Mouse (Mus musculus): ENCODE results near the gene Phldb1. TPM values are rescaled to one million over a fixed set of nuclear protein-coding genes. Genes with fewer than 3 reads are reported as not detected.

Phldb1 gene
- polyA plus RNA-seq, 1 experiment from 2014 or later = 46.4 TPM

DNA sequence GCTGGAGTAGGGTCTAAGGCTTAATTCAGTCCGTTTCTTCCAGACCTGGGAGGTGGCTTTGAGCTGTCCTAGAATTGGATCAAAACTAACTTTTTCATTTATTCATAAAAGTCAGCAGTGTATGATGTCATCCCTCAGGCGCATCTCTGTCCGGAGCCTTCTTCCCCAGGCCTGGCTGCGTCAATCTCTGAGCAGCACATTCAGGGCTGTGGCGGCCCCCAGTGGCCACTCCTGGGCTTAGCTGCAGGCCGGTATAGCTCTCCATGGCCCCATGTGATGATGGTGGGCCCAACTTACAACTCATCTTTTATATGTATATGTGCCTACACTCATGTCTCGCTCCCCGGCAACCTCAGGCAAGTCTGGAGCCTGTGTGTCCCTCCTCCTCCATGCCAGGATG lies 83.0 kb downstream of the Phldb1 start:
- no peak overlapping the region for H3K4me3 ChIP-seq (replicated peaks; ENCODE audit: low read length)
- no peaks in the 10 kb centered on the region for H3K9me3 ChIP-seq (ENCODE audit: control insufficient read depth, low read length)
- no peaks in the 10 kb centered on the region for H3K27me3 ChIP-seq (ENCODE audit: control insufficient read depth, insufficient read depth, low read length)
- no peaks in the 10 kb centered on the region for H3K4me1 ChIP-seq (replicated peaks; ENCODE audit: control insufficient read depth, insufficient read depth, low read length)
- no peaks in the 10 kb centered on the region for H3K36me3 ChIP-seq (replicated peaks; ENCODE audit: control insufficient read depth, insufficient read depth)
- ATAC-seq (ENCODE audit: low FRiP score) = peak; percentile 79; the same call in 1 of the 2 replicates
- H3K9ac ChIP-seq = no peak overlapping the region
- H3K27ac ChIP-seq = no peak overlapping the region
- DNase-seq (ENCODE audit: low spot score) = peak; percentile 71
- WGBS = 8% methylated on average over 8 of the region's 8 CpGs
- no peak overlapping the region for H3K4me2 ChIP-seq (replicated peaks)

DNA sequence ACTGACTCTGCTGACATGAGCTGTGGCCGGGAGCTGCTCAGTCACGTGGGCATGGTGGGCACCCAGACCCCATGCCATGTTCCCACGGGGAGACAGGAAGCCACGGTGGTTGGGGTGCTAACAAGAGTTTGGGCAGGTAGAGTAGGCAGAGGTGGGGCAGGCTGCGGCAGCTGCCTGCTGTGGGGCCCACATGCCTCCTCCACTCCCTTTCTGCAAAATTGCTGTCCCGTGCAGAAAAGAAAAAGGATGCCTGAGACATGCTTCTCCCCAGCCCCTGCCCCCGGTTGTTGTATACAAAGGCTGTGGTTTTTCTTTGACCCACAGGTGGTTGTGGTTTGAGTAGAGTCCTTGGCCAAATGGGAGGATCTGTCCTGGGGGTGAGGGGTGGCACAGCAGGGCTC lies 86.1 kb downstream of the Phldb1 start:
- Histone ChIP-seq H3K9me3 (ENCODE audit: control insufficient read depth, low read length) (no peaks in the 10 kb centered on the region), H3K4me1 (replicated peaks; ENCODE audit: control insufficient read depth, insufficient read depth, low read length) (no peaks in the 10 kb centered on the region), H3K9ac (no peak overlapping the region), H3K4me3 (replicated peaks; ENCODE audit: low read length) (no peak overlapping the region), H3K36me3 (replicated peaks; ENCODE audit: control insufficient read depth, insufficient read depth) (no peaks in the 10 kb centered on the region), H3K4me2 (replicated peaks) (no peak overlapping the region), H3K27ac (no peak overlapping the region), H3K27me3 (ENCODE audit: control insufficient read depth, insufficient read depth, low read length) (no peaks in the 10 kb centered on the region)
- no peak for ATAC-seq (ENCODE audit: low FRiP score)
- DNase-seq (ENCODE audit: low spot score) = no peak
- WGBS = 77% methylated on average over 7 of the region's 7 CpGs

GRCm38 (mm10) chr9:44647656-44648055 lies 87.3 kb downstream of the Phldb1 start:
- no peak overlapping the region for H3K9ac ChIP-seq
- no peak overlapping the region for H3K4me3 ChIP-seq (replicated peaks; ENCODE audit: low read length)
- no peak overlapping the region for H3K27ac ChIP-seq
- no peak for ATAC-seq (ENCODE audit: low FRiP score)
- H3K9me3 ChIP-seq (ENCODE audit: control insufficient read depth, low read length) = no peaks in the 10 kb centered on the region
- DNase-seq (ENCODE audit: low spot score) = no peak
- no peak overlapping the region for H3K4me2 ChIP-seq (replicated peaks)
- H3K27me3 ChIP-seq (ENCODE audit: control insufficient read depth, insufficient read depth, low read length) = no peaks in the 10 kb centered on the region
- 90% methylated on average over 4 of the region's 4 CpGs for WGBS
- H3K4me1 ChIP-seq (replicated peaks; ENCODE audit: control insufficient read depth, insufficient read depth, low read length) = no peaks in the 10 kb centered on the region
- H3K36me3 ChIP-seq (replicated peaks; ENCODE audit: control insufficient read depth, insufficient read depth) = no peaks in the 10 kb centered on the region

DNA sequence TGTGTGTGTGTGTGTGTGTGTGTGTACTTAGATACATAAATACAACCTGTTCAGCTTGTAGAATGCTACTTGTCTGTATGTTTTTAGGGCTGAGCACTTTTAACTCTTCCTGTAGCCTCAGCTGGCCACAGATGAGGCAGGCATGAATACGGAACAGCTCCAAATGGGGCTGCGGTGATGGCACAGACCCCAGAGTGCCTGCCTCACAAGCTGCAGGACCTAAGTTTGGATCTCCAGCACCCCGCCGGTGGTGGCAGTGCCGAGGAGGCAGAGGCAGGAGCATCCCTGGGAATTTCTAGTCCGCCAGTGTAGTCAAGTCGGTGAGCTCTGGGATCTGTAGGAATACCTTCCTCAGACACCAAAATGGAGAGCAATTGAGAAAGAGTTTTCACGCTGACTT lies 88.0 kb downstream of the Phldb1 start:
- Histone ChIP-seq H3K27me3 (ENCODE audit: control insufficient read depth, insufficient read depth, low read length) (no peaks in the 10 kb centered on the region), H3K4me1 (replicated peaks; ENCODE audit: control insufficient read depth, insufficient read depth, low read length) (no peaks in the 10 kb centered on the region), H3K27ac (no peak overlapping the region), H3K4me3 (replicated peaks; ENCODE audit: low read length) (no peak overlapping the region), H3K9ac (no peak overlapping the region), H3K9me3 (ENCODE audit: control insufficient read depth, low read length) (no peaks in the 10 kb centered on the region), H3K36me3 (replicated peaks; ENCODE audit: control insufficient read depth, insufficient read depth) (no peaks in the 10 kb centered on the region), H3K4me2 (replicated peaks) (no peak overlapping the region)
- ATAC-seq (ENCODE audit: low FRiP score) = no peak
- WGBS = 96% methylated on average over 8 of the region's 8 CpGs
- no peak for DNase-seq (ENCODE audit: low spot score)

GRCm38 (mm10) chr9:44646366-44646765 lies 88.6 kb downstream of the Phldb1 start:
- no peak overlapping the region for H3K4me2 ChIP-seq (replicated peaks)
- H3K36me3 ChIP-seq (replicated peaks; ENCODE audit: control insufficient read depth, insufficient read depth) = no peaks in the 10 kb centered on the region
- no peak overlapping the region for H3K4me3 ChIP-seq (replicated peaks; ENCODE audit: low read length)
- no peak for DNase-seq (ENCODE audit: low spot score)
- WGBS = 80% methylated on average over 6 of the region's 6 CpGs
- no peaks in the 10 kb centered on the region for H3K9me3 ChIP-seq (ENCODE audit: control insufficient read depth, low read length)
- ATAC-seq (ENCODE audit: low FRiP score) = no peak
- H3K27ac ChIP-seq = no peak overlapping the region
- H3K27me3 ChIP-seq (ENCODE audit: control insufficient read depth, insufficient read depth, low read length) = no peaks in the 10 kb centered on the region
- no peak overlapping the region for H3K9ac ChIP-seq
- no peaks in the 10 kb centered on the region for H3K4me1 ChIP-seq (replicated peaks; ENCODE audit: control insufficient read depth, insufficient read depth, low read length)

DNA sequence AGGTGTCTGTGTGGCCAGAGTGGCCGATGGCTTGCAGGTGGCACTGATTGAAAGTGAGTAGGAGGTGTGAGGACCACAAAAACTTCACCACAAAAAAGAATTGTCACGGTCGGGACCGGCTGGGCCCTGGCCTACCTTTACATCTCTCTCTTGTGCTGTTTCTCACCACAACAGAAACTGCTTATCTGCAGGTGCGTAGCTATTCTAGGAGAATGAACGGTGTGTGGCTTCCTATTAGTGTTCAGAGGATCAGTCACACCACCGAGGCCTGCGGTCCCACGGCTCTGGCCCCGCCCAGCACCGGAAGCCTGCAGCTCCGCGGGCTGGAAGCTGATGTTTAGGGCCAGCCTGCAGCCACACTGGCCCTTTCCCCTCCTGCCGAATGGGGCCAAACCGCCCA lies 89.1 kb downstream of the Phldb1 start:
- H3K4me3 ChIP-seq (replicated peaks; ENCODE audit: low read length) = no peak overlapping the region
- DNase-seq (ENCODE audit: low spot score) = no peak
- ATAC-seq (ENCODE audit: low FRiP score) = no peak
- no peaks in the 10 kb centered on the region for H3K27me3 ChIP-seq (ENCODE audit: control insufficient read depth, insufficient read depth, low read length)
- no peak overlapping the region for H3K27ac ChIP-seq
- no peaks in the 10 kb centered on the region for H3K9me3 ChIP-seq (ENCODE audit: control insufficient read depth, low read length)
- no peaks in the 10 kb centered on the region for H3K4me1 ChIP-seq (replicated peaks; ENCODE audit: control insufficient read depth, insufficient read depth, low read length)
- H3K4me2 ChIP-seq (replicated peaks) = no peak overlapping the region
- H3K36me3 ChIP-seq (replicated peaks; ENCODE audit: control insufficient read depth, insufficient read depth) = 0 out of 2 replicates have a peak, but pooled peaks cover 2% of the 10 kb centered on the region
- 66% methylated on average over 15 of the region's 15 CpGs for WGBS
- H3K9ac ChIP-seq = no peak overlapping the region

GRCm38 (mm10) chr9:44645481-44645880 lies 89.5 kb downstream of the Phldb1 start:
- ATAC-seq (ENCODE audit: low FRiP score) (no peak), DNase-seq (ENCODE audit: low spot score) (no peak)
- Histone ChIP-seq H3K36me3 (replicated peaks; ENCODE audit: control insufficient read depth, insufficient read depth) (0 out of 2 replicates have a peak, but pooled peaks cover 5% of the 10 kb centered on the region), H3K9me3 (ENCODE audit: control insufficient read depth, low read length) (no peaks in the 10 kb centered on the region), H3K4me1 (replicated peaks; ENCODE audit: control insufficient read depth, insufficient read depth, low read length) (no peaks in the 10 kb centered on the region), H3K4me3 (replicated peaks; ENCODE audit: low read length) (no peak overlapping the region), H3K4me2 (replicated peaks) (no peak overlapping the region), H3K9ac (no peak overlapping the region), H3K27ac (no peak overlapping the region), H3K27me3 (ENCODE audit: control insufficient read depth, insufficient read depth, low read length) (no peaks in the 10 kb centered on the region)
- 64% methylated on average over 5 of the region's 5 CpGs for WGBS

- WGBS = 84% methylated on average over 2 of the region's 2 CpGs
- Histone ChIP-seq H3K9me3 (ENCODE audit: control insufficient read depth, low read length) (no peaks in the 10 kb centered on the region), H3K4me2 (replicated peaks) (no peak overlapping the region), H3K4me1 (replicated peaks; ENCODE audit: control insufficient read depth, insufficient read depth, low read length) (no peaks in the 10 kb centered on the region), H3K9ac (no peak overlapping the region), H3K27me3 (ENCODE audit: control insufficient read depth, insufficient read depth, low read length) (no peaks in the 10 kb centered on the region), H3K27ac (no peak overlapping the region), H3K4me3 (replicated peaks; ENCODE audit: low read length) (no peak overlapping the region), H3K36me3 (replicated peaks; ENCODE audit: control insufficient read depth, insufficient read depth) (peaks cover 11% of the 10 kb centered on the region)
- DNase-seq (ENCODE audit: low spot score) = no peak
- ATAC-seq (ENCODE audit: low FRiP score) = no peak
These were observed 90.8 kb downstream of the Phldb1 start for GRCm38 (mm10) chr9:44644186-44644585.

DNA sequence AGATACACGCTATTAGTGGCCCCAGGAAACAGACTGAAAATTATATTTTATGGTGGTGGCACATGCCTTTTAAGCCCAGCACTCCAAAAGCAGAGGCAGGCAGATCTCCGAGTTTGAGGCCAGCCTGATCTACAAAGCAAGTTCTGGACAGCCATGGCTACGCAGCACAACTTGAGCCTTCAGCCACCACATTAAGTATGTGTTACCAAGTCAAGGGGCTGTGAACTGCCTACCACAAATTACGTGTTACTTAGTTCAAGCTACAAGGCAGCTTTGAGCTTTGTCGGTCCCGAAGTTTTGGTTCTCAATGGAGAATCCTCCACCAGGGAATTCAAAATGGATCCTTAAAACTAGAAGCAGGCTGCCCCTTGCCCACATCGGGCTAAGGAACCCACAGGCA lies 91.9 kb downstream of the Phldb1 start:
- ATAC-seq (ENCODE audit: low FRiP score) (no peak), DNase-seq (ENCODE audit: low spot score) (no peak)
- Histone ChIP-seq H3K4me1 (replicated peaks; ENCODE audit: control insufficient read depth, insufficient read depth, low read length) (no peaks in the 10 kb centered on the region), H3K9me3 (ENCODE audit: control insufficient read depth, low read length) (no peaks in the 10 kb centered on the region), H3K4me2 (replicated peaks) (no peak overlapping the region), H3K27me3 (ENCODE audit: control insufficient read depth, insufficient read depth, low read length) (no peaks in the 10 kb centered on the region), H3K27ac (no peak overlapping the region), H3K9ac (no peak overlapping the region), H3K36me3 (replicated peaks; ENCODE audit: control insufficient read depth, insufficient read depth) (peaks cover 22% of the 10 kb centered on the region), H3K4me3 (replicated peaks; ENCODE audit: low read length) (no peak overlapping the region)
- WGBS = 95% methylated on average over 7 of the region's 7 CpGs

DNA sequence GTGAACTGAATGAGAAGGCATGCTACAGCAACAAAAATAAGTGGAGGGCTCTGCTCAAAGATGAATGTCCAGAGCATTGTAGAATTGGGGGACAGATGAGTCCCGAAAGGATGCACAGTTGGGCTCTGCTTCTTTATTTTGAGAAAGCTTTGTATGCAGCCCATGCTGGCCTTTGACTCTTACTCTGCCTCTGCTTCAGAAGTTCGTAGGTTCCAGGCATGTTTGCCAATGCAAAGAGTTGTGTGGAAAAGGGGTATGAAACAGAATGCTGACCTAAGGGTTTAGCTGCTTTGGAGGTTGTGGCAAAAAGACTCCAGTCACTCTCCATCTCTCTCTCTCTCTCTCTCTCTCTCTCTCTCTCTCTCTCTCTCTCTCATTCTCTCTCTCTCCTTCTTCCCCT lies 93.4 kb downstream of the Phldb1 start:
- no peaks in the 10 kb centered on the region for H3K4me1 ChIP-seq (replicated peaks; ENCODE audit: control insufficient read depth, insufficient read depth, low read length)
- 83% methylated on average over 2 of the region's 2 CpGs for WGBS
- no peak for ATAC-seq (ENCODE audit: low FRiP score)

More for the DNA sequence above, 93.4 kb downstream of the Phldb1 start:
- Histone ChIP-seq H3K9ac (no peak overlapping the region), H3K9me3 (ENCODE audit: control insufficient read depth, low read length) (no peaks in the 10 kb centered on the region), H3K27me3 (ENCODE audit: control insufficient read depth, insufficient read depth, low read length) (no peaks in the 10 kb centered on the region), H3K36me3 (replicated peaks; ENCODE audit: control insufficient read depth, insufficient read depth) (peaks cover 37% of the 10 kb centered on the region), H3K4me3 (replicated peaks; ENCODE audit: low read length) (no peak overlapping the region), H3K4me2 (replicated peaks) (no peak overlapping the region), H3K27ac (no peak overlapping the region)
- no peak for DNase-seq (ENCODE audit: low spot score)

All from hindbrain, embryonic 14.5 days (tissue).